Comparison of ENCODE assay signal across 9 mouse cellular contexts in the genomic region with DNA sequence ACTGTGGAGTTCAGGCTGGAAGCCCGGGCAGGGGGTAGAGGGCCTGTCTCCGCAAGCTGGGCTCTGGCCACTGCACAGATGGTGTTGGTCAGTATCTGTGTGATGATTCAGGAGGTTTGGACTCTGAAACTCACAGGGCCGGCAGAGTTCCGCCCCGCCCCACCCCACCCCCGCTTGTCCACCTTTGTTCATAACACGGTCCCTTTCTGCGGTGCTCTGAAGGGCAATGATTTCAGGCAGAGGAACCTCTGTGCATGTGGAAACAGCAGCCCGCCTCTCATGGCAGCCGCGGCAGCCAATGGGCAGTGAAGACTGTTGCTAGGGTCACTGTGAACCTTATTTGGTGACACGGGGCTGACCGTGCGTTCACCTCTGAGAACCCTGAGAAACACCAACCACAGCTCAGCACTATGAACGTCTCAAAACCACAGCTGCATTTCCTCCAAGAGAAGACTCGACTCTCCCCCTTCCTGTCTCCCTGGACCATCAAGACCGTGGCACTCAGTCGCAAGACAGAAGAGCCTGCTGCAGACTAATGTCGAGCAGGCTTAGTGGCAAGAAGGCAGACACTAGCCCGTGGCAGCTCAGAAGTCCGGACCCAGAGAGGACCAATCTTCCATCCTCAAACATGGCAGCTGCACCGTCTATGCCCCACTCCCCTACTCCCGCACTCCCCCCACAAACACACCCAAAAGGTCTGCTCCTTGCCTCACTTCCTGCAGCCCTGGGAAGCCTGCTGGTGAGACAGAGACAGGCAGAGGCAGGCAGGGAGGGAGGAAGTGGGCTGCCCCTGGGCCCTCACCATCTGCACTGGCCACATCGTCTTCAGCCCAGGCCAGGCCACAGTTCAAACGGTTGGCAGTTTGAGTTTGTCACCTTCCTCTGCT. TPM values are rescaled to one million over a fixed set of nuclear protein-coding genes. Genes with fewer than 3 reads are reported as not detected.
DNase-seq lines count a peak whose midpoint lies in the region; ATAC-seq and TF ChIP-seq lines count a peak whose summit lies in the region.
"Had no signal": no experiment of that assay in that cellular context is flagged by ENCODE, and none has a peak within 500 bp of the region (broad histone marks: within the 10 kb centered on the region; RNA-seq: fewer than 3 reads in every experiment).

No protein-coding gene starts in this region.

- H3K4me2 ChIP-seq in heart, embryonic 16.5 days (ENCODE audit: low read depth, low read length) = peak overlapping the region; percentile 44
- peak overlapping the region; percentile 80 for H3K4me2 ChIP-seq in myocyte (ENCODE audit: low read depth)
- no peak overlapping the region for H3K4me2 ChIP-seq in midbrain, embryonic 11.5 days
- H3K4me2 ChIP-seq: limb, embryonic 13.5 days had no signal

- peak; percentile 96 for ATAC-seq in activated CD4-positive, CD25-positive, alpha-beta regulatory T cell, adult 4 months
- peak; percentile 46 for ATAC-seq in heart, embryonic 16.5 days (replicated peaks; ENCODE audit: extremely low read depth, insufficient read depth, low FRiP score)
- no peak for ATAC-seq in midbrain, embryonic 11.5 days (ENCODE audit: low FRiP score)

- TF ChIP-seq POLR2A in myocyte (IDR thresholded peaks at IDR 0.05; ENCODE audit: insufficient read length, low read depth) = peak; percentile 72

- no peak overlapping the region for H3K9ac ChIP-seq in heart, embryonic 16.5 days (ENCODE audit: low read length)
- H3K9ac ChIP-seq in midbrain, embryonic 11.5 days (ENCODE audit: low read length) = no peak overlapping the region
- H3K9ac ChIP-seq: limb, embryonic 13.5 days had no signal

- peak overlapping the region; percentile 20 for H3ac ChIP-seq in myocyte (ENCODE audit: control insufficient read depth, insufficient read length)

- H3K4me3 ChIP-seq in heart, embryonic 16.5 days (ENCODE audit: low read length) = no peak overlapping the region; the same call in 1 of the 2 replicates
- no peak overlapping the region for H3K4me3 ChIP-seq in limb, embryonic 10.5 days
- peak overlapping the region; percentile 15 for H3K4me3 ChIP-seq in myocyte
- H3K4me3 ChIP-seq in midbrain, embryonic 11.5 days (ENCODE audit: low read depth, low read length) = no peak overlapping the region
- H3K4me3 ChIP-seq: limb, embryonic 13.5 days had no signal

- H3K9me3 ChIP-seq in heart, embryonic 16.5 days (replicated peaks; ENCODE audit: control insufficient read depth, low read length) = peaks cover 4% of the 10 kb centered on the region; the same call in 1 of the 2 replicates
- H3K9me3 ChIP-seq in limb, embryonic 10.5 days (replicated peaks) = no peaks in the 10 kb centered on the region
- H3K9me3 ChIP-seq in midbrain, embryonic 11.5 days (ENCODE audit: control insufficient read depth, low read length) = no peaks in the 10 kb centered on the region; the same call in 1 of the 2 replicates

- 43% methylated on average over 25 of the region's 25 CpGs for WGBS in heart, embryonic 16.5 days
- WGBS in limb, embryonic 10.5 days = 72% methylated on average over 25 of the region's 25 CpGs
- 78% methylated on average over 25 of the region's 25 CpGs for WGBS in midbrain, embryonic 11.5 days

- no peaks in the 10 kb centered on the region for H3K36me3 ChIP-seq in heart, embryonic 16.5 days (ENCODE audit: control insufficient read depth, insufficient read depth)
- no peaks in the 10 kb centered on the region for H3K36me3 ChIP-seq in limb, embryonic 10.5 days
- H3K36me3 ChIP-seq in myocyte (ENCODE audit: control insufficient read depth, insufficient read depth) = no peaks in the 10 kb centered on the region
- H3K36me3 ChIP-seq in midbrain, embryonic 11.5 days (ENCODE audit: control insufficient read depth, insufficient read depth, low read length) = no peaks in the 10 kb centered on the region
- H3K36me3 ChIP-seq: limb, embryonic 13.5 days had no signal

- H3K27me3 ChIP-seq in heart, embryonic 16.5 days (ENCODE audit: control insufficient read depth, insufficient read depth, low read length) = no peaks in the 10 kb centered on the region
- H3K27me3 ChIP-seq in limb, embryonic 10.5 days (ENCODE audit: low read depth, poor library complexity, severe bottlenecking) = no peaks in the 10 kb centered on the region
- no peaks in the 10 kb centered on the region for H3K27me3 ChIP-seq in myocyte (ENCODE audit: control insufficient read depth, insufficient read depth, insufficient read length)
- H3K27me3 ChIP-seq in midbrain, embryonic 11.5 days (ENCODE audit: control insufficient read depth, insufficient read depth, low read length) = no peaks in the 10 kb centered on the region
- H3K27me3 ChIP-seq: limb, embryonic 13.5 days had no signal

- peak overlapping the region; percentile 75 for H3K27ac ChIP-seq in heart, embryonic 16.5 days (ENCODE audit: low read length)
- H3K27ac ChIP-seq in limb, embryonic 10.5 days = peak overlapping the region; percentile 74
- no peak overlapping the region for H3K27ac ChIP-seq in midbrain, embryonic 11.5 days (ENCODE audit: low read depth, low read length)
- H3K27ac ChIP-seq: limb, embryonic 13.5 days had no signal

- H3K4me1 ChIP-seq in heart, embryonic 16.5 days (ENCODE audit: control insufficient read depth, insufficient read depth, low read length) = peaks cover 27% of the 10 kb centered on the region
- peaks cover 26% of the 10 kb centered on the region for H3K4me1 ChIP-seq in limb, embryonic 10.5 days
- H3K4me1 ChIP-seq in midbrain, embryonic 11.5 days (ENCODE audit: control insufficient read depth, insufficient read depth, low read length) = no peaks in the 10 kb centered on the region

- peak; percentile 45 for DNase-seq in embryo, embryonic 10 days (ENCODE audit: low spot score)
- DNase-seq in embryo, embryonic 10.5 days (ENCODE audit: low spot score) = no peak
- DNase-seq in limb, embryonic 10.5 days (ENCODE audit: low spot score) = no peak
- no peak for DNase-seq in left cerebral cortex, adult 8-10 months (ENCODE audit: low spot score in 2 of 2)
- no peak for DNase-seq in midbrain, embryonic 11.5 days (ENCODE audit: low spot score, missing footprints)

- no peaks in the 10 kb centered on the region for H3K79me2 ChIP-seq in myocyte (ENCODE audit: control insufficient read depth, insufficient read depth)

TF ChIP-seq in myocyte, 11 proteins besides CTCF, POLR2A, EP300 and RAD21:
- TF ChIP-seq MAX (IDR thresholded peaks at IDR 0.05; ENCODE audit: low read depth) = no peak
- peak in 2 of 3 experiments; percentile 35 to 80 for TF ChIP-seq MYOG (IDR thresholded peaks at IDR 0.05; ENCODE audit: control insufficient read depth in 1 of 3, insufficient read depth in 1 of 3, insufficient read length in 2 of 3, low read depth in 2 of 3)
- no peak for TF ChIP-seq E2F4 (IDR thresholded peaks at IDR 0.05; ENCODE audit: insufficient read depth)
- peak; percentile 52 for TF ChIP-seq TCF12 (IDR thresholded peaks at IDR 0.05; ENCODE audit: insufficient read depth, poor library complexity, severe bottlenecking)
- no peak for TF ChIP-seq REST (IDR thresholded peaks at IDR 0.05; ENCODE audit: insufficient read depth, insufficient read length)
- no peak for TF ChIP-seq USF1 (IDR thresholded peaks at IDR 0.05; ENCODE audit: low read depth)
- no peak for TF ChIP-seq TCF3 (IDR thresholded peaks at IDR 0.05; ENCODE audit: insufficient read length, low read depth)
- TF ChIP-seq SRF (IDR thresholded peaks at IDR 0.05; ENCODE audit: control insufficient read depth, insufficient read length, low read depth) = peak; percentile 90
- peak; percentile 69 for TF ChIP-seq POLR2AphosphoS2 (IDR thresholded peaks at IDR 0.05; ENCODE audit: insufficient read length, low read depth)
- peak in 2 of 3 experiments; percentile 24 to 70 for TF ChIP-seq MYOD1 (IDR thresholded peaks at IDR 0.05; ENCODE audit: control insufficient read depth in 1 of 3, insufficient read length in 2 of 3, low read depth in 2 of 3)
- TF ChIP-seq CEBPB (IDR thresholded peaks at IDR 0.05; ENCODE audit: insufficient read depth, poor library complexity, severe bottlenecking) = no peak

RNA-seq across cellular contexts. Expression of a gene that starts 21.9 kb away (rescaled TPM):
- polyA plus RNA-seq in activated CD4-positive, CD25-positive, alpha-beta regulatory T cell, adult 4 months (2017; shearing (Covaris generic)) = 1 to 10 TPM; 4.9 to 6.2 TPM
- polyA plus RNA-seq in heart, embryonic 16.5 days (2015; fragmentation: Nextera tagmentation; extraction: Ambion mirVana) = 0.16 and 0.53 TPM in 2 replicates
- polyA plus RNA-seq in limb, embryonic 10.5 days (2016; fragmentation: Nextera tagmentation; extraction: Ambion mirVana) = not detected in 2 replicates
- 0.19 TPM for polyA plus RNA-seq in myocyte (2012; fragmentation: generic; extraction: Trizol)
- 1 to 10 TPM in 1 of 4 experiments, under 1 TPM in 2, not detected in 1; 0.42 to 2.4 (median 0.64) TPM for total RNA-seq in left cerebral cortex, adult 8-10 months (2022)
- polyA plus RNA-seq in midbrain, embryonic 11.5 days (2014; fragmentation: Nextera tagmentation; extraction: Ambion mirVana) = not detected in 2 replicates

RNA-seq across cellular contexts. Expression of a gene that starts 25.1 kb away (rescaled TPM):
- polyA plus RNA-seq in activated CD4-positive, CD25-positive, alpha-beta regulatory T cell, adult 4 months (2017; shearing (Covaris generic)) = 100 to 1,000 TPM; 236 to 307 TPM
- 17.2 and 25.7 TPM in 2 replicates for polyA plus RNA-seq in heart, embryonic 16.5 days (2015; fragmentation: Nextera tagmentation; extraction: Ambion mirVana)
- polyA plus RNA-seq in limb, embryonic 10.5 days (2016; fragmentation: Nextera tagmentation; extraction: Ambion mirVana) = 5.0 and 8.2 TPM in 2 replicates
- 25.0 TPM for polyA plus RNA-seq in myocyte (2012; fragmentation: generic; extraction: Trizol)
- 10 to 100 TPM in 2 of 4 experiments, 1 to 10 TPM in 2; 6.8 to 10.8 (median 9.4) TPM for total RNA-seq in left cerebral cortex, adult 8-10 months (2022)
- polyA plus RNA-seq in midbrain, embryonic 11.5 days (2014; fragmentation: Nextera tagmentation; extraction: Ambion mirVana) = 2.8 and 3.7 TPM in 2 replicates
